Mouse (Mus musculus): Measurements from ENCODE around the gene Efcab11. TPM values are rescaled to one million over a fixed set of nuclear protein-coding genes. Genes with fewer than 3 reads are reported as not detected.

Efcab11 gene
- total and polyA plus RNA-seq, 3 experiments: 2.5 to 3.5 TPM; not detected in 1

- Histone ChIP-seq H3K27me3 (ENCODE audit: control insufficient read depth in 1 of 2, insufficient read depth in 2 of 2, low read length in 2 of 2) (no peaks in the 10 kb centered on the region), H3K27ac (ENCODE audit: control insufficient read depth, low read depth, low read length) (no peak overlapping the region), H3K4me3 (ENCODE audit: control insufficient read depth in 1 of 2, insufficient read depth in 1 of 2, low read depth in 2 of 2, low read length in 2 of 2) (no peak overlapping the region), H3K79me2 (ENCODE audit: control insufficient read depth, insufficient read depth, low read length, poor library complexity) (no peaks in the 10 kb centered on the region), H3K9ac (ENCODE audit: control insufficient read depth, low read depth, low read length, poor library complexity, severe bottlenecking) (no peak overlapping the region), H3K9me3 (replicated peaks; ENCODE audit: insufficient read depth, low read length) (no peaks in the 10 kb centered on the region), H3K36me3 (ENCODE audit: control insufficient read depth in 1 of 2, insufficient read depth in 2 of 2, low read length in 2 of 2) (no peaks in the 10 kb centered on the region), H3K4me1 (ENCODE audit: control insufficient read depth in 1 of 2, insufficient read depth in 2 of 2, low read length in 2 of 2) (no peaks in the 10 kb centered on the region)
- DNase-seq (ENCODE audit: low read depth, low spot score): no peak
- TF ChIP-seq UBTF (IDR thresholded peaks at IDR 0.05; ENCODE audit: borderline replicate concordance, insufficient read depth, low read depth, low read length) (no peak), ZKSCAN1 (IDR thresholded peaks at IDR 0.05; ENCODE audit: low read depth, low read length) (no peak), MAX (IDR thresholded peaks at IDR 0.05; ENCODE audit: low read length) (no peak), MEF2A (IDR thresholded peaks at IDR 0.05; ENCODE audit: extremely low read depth, insufficient replicate concordance, low read depth, low read length, poor library complexity, severe bottlenecking) (no peak), POLR2A (IDR thresholded peaks at IDR 0.05; ENCODE audit: control insufficient read depth in 1 of 2, insufficient read depth in 1 of 2, low read depth in 1 of 2, low read length in 2 of 2, poor library complexity in 1 of 2) (no peak), USF1 (IDR thresholded peaks at IDR 0.05; ENCODE audit: low read depth, low read length) (no peak), TAL1 (IDR thresholded peaks at IDR 0.05; ENCODE audit: low read length) (no peak), CTCF (IDR thresholded peaks at IDR 0.05 in 2 of 3, conservative IDR thresholded peaks at IDR 0.05 in 1 of 3; ENCODE audit: control insufficient read depth in 1 of 3, insufficient read depth in 1 of 3, low read depth in 2 of 3, low read length in 3 of 3, poor library complexity in 1 of 3, severe bottlenecking in 1 of 3) (no peak), BHLHE40 (IDR thresholded peaks at IDR 0.05; ENCODE audit: borderline replicate concordance, low read depth, low read length) (no peak), GATA1 (IDR thresholded peaks at IDR 0.05; ENCODE audit: low read depth, low read length) (no peak), ETS1 (IDR thresholded peaks at IDR 0.05; ENCODE audit: low read depth, low read length) (no peak), TBP (IDR thresholded peaks at IDR 0.05; ENCODE audit: low read depth, low read length) (no peak)
Observed at GRCm38 (mm10) chr12:99671866-99672191, 212.4 kb downstream of the Efcab11 start.

GRCm38 (mm10) chr12:99671162-99671865 is 212.9 kb downstream of the Efcab11 start:
- TF ChIP-seq RCOR1 (IDR thresholded peaks at IDR 0.05; ENCODE audit: low read depth, low read length) (no peak), POLR2AphosphoS2 (IDR thresholded peaks at IDR 0.05; ENCODE audit: low read length) (no peak), ELF1 (IDR thresholded peaks at IDR 0.05; ENCODE audit: low read depth, low read length) (no peak), ZKSCAN1 (IDR thresholded peaks at IDR 0.05; ENCODE audit: low read depth, low read length) (no peak), SMC3 (IDR thresholded peaks at IDR 0.05; ENCODE audit: low read depth, low read length) (no peak), GABPA (IDR thresholded peaks at IDR 0.05; ENCODE audit: low read depth, low read length) (no peak)
- Histone ChIP-seq H3K4me3 (ENCODE audit: control insufficient read depth in 1 of 2, insufficient read depth in 1 of 2, low read depth in 2 of 2, low read length in 2 of 2) (no peak overlapping the region), H3K4me1 (ENCODE audit: control insufficient read depth in 1 of 2, insufficient read depth in 2 of 2, low read length in 2 of 2) (no peaks in the 10 kb centered on the region), H3K9me3 (replicated peaks; ENCODE audit: insufficient read depth, low read length) (no peaks in the 10 kb centered on the region), H3K36me3 (ENCODE audit: control insufficient read depth in 1 of 2, insufficient read depth in 2 of 2, low read length in 2 of 2) (no peaks in the 10 kb centered on the region), H3K27ac (ENCODE audit: control insufficient read depth, low read depth, low read length) (no peak overlapping the region), H3K27me3 (ENCODE audit: control insufficient read depth in 1 of 2, insufficient read depth in 2 of 2, low read length in 2 of 2) (no peaks in the 10 kb centered on the region), H3K9ac (ENCODE audit: control insufficient read depth, low read depth, low read length, poor library complexity, severe bottlenecking) (no peak overlapping the region), H3K79me2 (ENCODE audit: control insufficient read depth, insufficient read depth, low read length, poor library complexity) (no peaks in the 10 kb centered on the region)
- no peak for DNase-seq (ENCODE audit: low read depth, low spot score)
